Mouse (Mus musculus): Measurements from ENCODE around the gene Cyp3a41b. TPM values are rescaled to one million over a fixed set of nuclear protein-coding genes. Genes with fewer than 3 reads are reported as not detected.

Cyp3a41b gene
- polyA plus RNA-seq (2021; fragmentation: Nextera tagmentation), result not detected in 2 replicates
- long read RNA-seq, experiment 1, result 0 reads
- long read RNA-seq, experiment 2, result 0 reads

GRCm38 (mm10) chr5:145584630-145585029 is at the start of gene Cyp3a41b:
Gene Cyp3a41b, minus strand, starts transcription at chr5:145584730.

Other genes with a start within 250 kb of the Cyp3a41b start
- gene Cyp3a57, start 239.5 kb downstream of the Cyp3a41b start, polyA plus RNA-seq (2021; fragmentation: Nextera tagmentation), result not detected in 2 replicates
- not detected in 2 replicates for gene Cyp3a16, start 115.0 kb downstream of the Cyp3a41b start, polyA plus RNA-seq (2021; fragmentation: Nextera tagmentation)
- gene Cyp3a41a, start 135.4 kb upstream of the Cyp3a41b start, polyA plus RNA-seq (2021; fragmentation: Nextera tagmentation), result not detected in 2 replicates
- gene Cyp3a44, start 221.1 kb upstream of the Cyp3a41b start, polyA plus RNA-seq (2021; fragmentation: Nextera tagmentation), result not detected in 2 replicates

Data from left cerebral cortex, adult 6 months (tissue).